Mouse (Mus musculus) 3134 (cell line): ENCODE measurements at regions not wholly inside any gene's neighbourhood (a gene's known extent, or its start where the extent isn't known, plus 50 kb on each side); places are given as distances from the start of the nearest gene placed in this dataset.

Experiments used
- DNase-seq: peaks from one replicate; pipeline ENCODE4 v3.0.0-alpha.2; 2011; ENCODE audit warnings: low spot score; ENCODE audit not compliant: insufficient read length; ENCODE audit errors: extremely low read depth

GRCm38 (mm10) chr2:79174282-79174681, 80.9 kb upstream of the Itga4 start:
- no peak for DNase-seq

GRCm38 (mm10) chr2:79180782-79181181, 74.4 kb upstream of the Itga4 start:
- no peak for DNase-seq

- DNase-seq, result no peak
Observed at GRCm38 (mm10) chr2:79183034-79183630, 72.1 kb upstream of the Itga4 start.

GRCm38 (mm10) chr2:79185234-79186101, 69.8 kb upstream of the Itga4 start:
- no peak for DNase-seq

GRCm38 (mm10) chr2:79186878-79187277, 68.3 kb upstream of the Itga4 start:
- no peak for DNase-seq

GRCm38 (mm10) chr2:79188511-79189193, 66.6 kb upstream of the Itga4 start:
- DNase-seq, result no peak

- no peak for DNase-seq
Observed at GRCm38 (mm10) chr2:79193851-79194250, 61.4 kb upstream of the Itga4 start.

- no peak for DNase-seq
Observed at GRCm38 (mm10) chr2:79201677-79202076, 53.5 kb upstream of the Itga4 start.
